Mouse (Mus musculus) gastrocnemius, postnatal 14 days (tissue): Measurements from ENCODE around the gene Lao1. TPM values are rescaled to one million over a fixed set of nuclear protein-coding genes. Genes with fewer than 3 reads are reported as not detected.
A peak's percentile ranks its signal among the peaks of the same experiment; 100 is the strongest.
"Not testable (repeated sequence)": the region's sequence is repeated elsewhere in the genome, so short reads cannot be mapped to it uniquely, and the experiment has no call there.

Experiments used
- DNase-seq: peaks from one replicate; pipeline ENCODE4 v3.0.0; 2021; ENCODE audit warnings: mixed read lengths
- intact Hi-C: fragments of 180-260 bp; cut with DNase I; formaldehyde crosslinking; loops from one replicate; pipeline ENCODE4 v1.15.1; 2025; ENCODE audit warnings: low total_unique reads
- long read RNA-seq, 2 experiments: library from polyadenylated mRNA; stranded (forward); transcript quantifications; one replicate each; pipeline ENCODE4 v2.0.0; 2021
- total RNA-seq, 2 experiments: library from RNA; stranded (reverse); gene quantifications; 2 replicates each; pipeline ENCODE4 v1.2.3; 2021

Lao1 gene
- total RNA-seq, result under 1 TPM; 0.23 to 0.73 TPM
- long read RNA-seq, experiment 1, result 0 reads
- long read RNA-seq, experiment 2, result 0 reads

GRCm38 (mm10) chr4:118961141-118961628 lies at the start of gene Lao1:
Gene Lao1, plus strand, starts transcription at chr4:118961578.
- intact Hi-C loops, result no loop called here
- no peak for DNase-seq

GRCm38 (mm10) chr4:118917365-118917764 lies 44.0 kb upstream of the Lao1 start, which contains the start of gene Olfr1329:
Gene Olfr1329, minus strand, starts transcription at chr4:118917465.
- DNase-seq, intact Hi-C loops: not testable (repeated sequence)

GRCm38 (mm10) chr4:118931326-118931725 lies 30.1 kb upstream of the Lao1 start:
- DNase-seq, intact Hi-C loops: not testable (repeated sequence)

GRCm38 (mm10) chr4:118938512-118938911 lies 22.9 kb upstream of the Lao1 start, which contains the start of gene Olfr1328:
Gene Olfr1328, minus strand, starts transcription at chr4:118938612.
- intact Hi-C loops, result no loop called here
- no peak for DNase-seq

GRCm38 (mm10) chr4:118958812-118959211 lies 2.6 kb upstream of the Lao1 start:
- intact Hi-C loops, result no loop called here
- no peak for DNase-seq

- DNase-seq, result no peak
- intact Hi-C loops, result no loop called here
Observed at GRCm38 (mm10) chr4:118967711-118968110, 6.3 kb downstream of the Lao1 start.

GRCm38 (mm10) chr4:118973281-118973680 lies 11.9 kb downstream of the Lao1 start:
- intact Hi-C loops, result no loop called here
- no peak for DNase-seq

GRCm38 (mm10) chr4:118985291-118985690 lies 23.9 kb downstream of the Lao1 start:
- no peak for DNase-seq
- intact Hi-C loops, result no loop called here

GRCm38 (mm10) chr4:118988535-118988934 lies 27.2 kb downstream of the Lao1 start:
- intact Hi-C loops, result no loop called here
- no peak for DNase-seq

- DNase-seq, result no peak
- intact Hi-C loops, result no loop called here
Observed at GRCm38 (mm10) chr4:118989331-118989730, 28.0 kb downstream of the Lao1 start.

- intact Hi-C loops, result no loop called here
- no peak for DNase-seq
Observed at GRCm38 (mm10) chr4:118991797-118992196, 30.4 kb downstream of the Lao1 start.

- DNase-seq, result no peak
- intact Hi-C loops, result no loop called here
Observed at GRCm38 (mm10) chr4:118997127-118997542, 35.8 kb downstream of the Lao1 start.

GRCm38 (mm10) chr4:118999691-119000486 lies 38.5 kb downstream of the Lao1 start:
- DNase-seq, result no peak
- intact Hi-C loops, result loop anchor here (10.0 kb wide), 1 partner anchor 205 kb away; no protein-coding TSS in a partner anchor

- intact Hi-C loops, result loop anchor here (10.0 kb wide), 1 partner anchor 203 kb away; no protein-coding TSS in a partner anchor
- DNase-seq, result no peak
Observed at GRCm38 (mm10) chr4:119001696-119002095, 40.3 kb downstream of the Lao1 start.

GRCm38 (mm10) chr4:119002512-119002911 lies 41.1 kb downstream of the Lao1 start:
- intact Hi-C loops, result loop anchor here (10.0 kb wide), 1 partner anchor 202 kb away; no protein-coding TSS in a partner anchor
- DNase-seq, result no peak

- intact Hi-C loops, result loop anchor here (2.0 to 10.0 kb wide), 2 partner anchors 163 to 201 kb away; no protein-coding TSS in a partner anchor
Observed at GRCm38 (mm10) chr4:119004178-119004577, 42.8 kb downstream of the Lao1 start.

GRCm38 (mm10) chr4:119004613-119005339 lies 43.4 kb downstream of the Lao1 start:
- peak; percentile 85 for DNase-seq
- intact Hi-C loops, result loop anchor here (2.0 to 10.0 kb wide), 2 partner anchors 162 to 200 kb away; no protein-coding TSS in a partner anchor

More at GRCm38 (mm10) chr4:119004178-119004577, 42.8 kb downstream of the Lao1 start:
- no peak for DNase-seq

GRCm38 (mm10) chr4:119007602-119008001 lies 46.2 kb downstream of the Lao1 start:
- intact Hi-C loops, result loop anchor here (10.0 kb wide), 1 partner anchor 197 kb away; no protein-coding TSS in a partner anchor
- DNase-seq, result no peak

GRCm38 (mm10) chr4:119008476-119008875 lies 47.1 kb downstream of the Lao1 start:
- intact Hi-C loops, result loop anchor here (10.0 kb wide), 1 partner anchor 196 kb away; no protein-coding TSS in a partner anchor

GRCm38 (mm10) chr4:119009814-119010213 lies 48.4 kb downstream of the Lao1 start:
- intact Hi-C loops, result loop anchor here (10.0 kb wide), 1 partner anchor 195 kb away; no protein-coding TSS in a partner anchor
- DNase-seq, result no peak

More at GRCm38 (mm10) chr4:119008476-119008875, 47.1 kb downstream of the Lao1 start:
- peak; percentile 32 for DNase-seq
